Mouse (Mus musculus) heart, embryonic 12.5 days (tissue): ENCODE measurements at regions not wholly inside any gene's neighbourhood (a gene's known extent, or its start where the extent isn't known, plus 50 kb on each side); places are given as distances from the start of the nearest gene placed in this dataset.

Experiments
- ATAC-seq: fragments of 200-750 bp; cut with Nextera tagmentation; 2 replicates; pipeline ENCODE4 v1.8.0; 2017; ENCODE audit warnings: moderate TSS enrichment, moderate library complexity; ENCODE audit not compliant: insufficient number of reproducible peaks, low FRiP score
- H3K27ac ChIP-seq: fragments of 300-500 bp; sonication (generic); 2 replicates; pipeline ENCODE4 v1.5.1; 2016; ENCODE audit warnings: mild to moderate bottlenecking, moderate library complexity; ENCODE audit not compliant: poor library complexity, severe bottlenecking
- H3K27me3 ChIP-seq: fragments of 300-500 bp; sonication (generic); replicated peaks from 2 replicates; pipeline ENCODE4 v1.6.1; 2016; ENCODE audit warnings: mild to moderate bottlenecking, moderate library complexity
- H3K36me3 ChIP-seq: fragments of 300-500 bp; sonication (generic); 2 replicates; pipeline ENCODE4 v1.6.1; 2016; ENCODE audit warnings: mild to moderate bottlenecking, moderate library complexity
- H3K4me1 ChIP-seq: fragments of 300-500 bp; sonication (generic); replicated peaks from 2 replicates; pipeline ENCODE4 v1.6.1; 2016; ENCODE audit warnings: mild to moderate bottlenecking
- H3K4me2 ChIP-seq: fragments of 300-500 bp; sonication (generic); 2 replicates; pipeline ENCODE4 v1.6.1; 2016; ENCODE audit warnings: mild to moderate bottlenecking, moderate library complexity
- H3K4me3 ChIP-seq: fragments of 300-500 bp; sonication (generic); 2 replicates; pipeline ENCODE4 v1.5.1; 2016; ENCODE audit warnings: mild to moderate bottlenecking
- H3K9ac ChIP-seq: fragments of 300-500 bp; sonication (generic); 2 replicates; pipeline ENCODE4 v1.6.1; 2016; ENCODE audit warnings: mild to moderate bottlenecking, moderate library complexity
- H3K9me3 ChIP-seq: fragments of 300-500 bp; sonication (generic); replicated peaks from 2 replicates; pipeline ENCODE4 v1.6.1; 2016; ENCODE audit warnings: mild to moderate bottlenecking, moderate library complexity
- WGBS: fragments of 180-500 bp; shearing (Covaris S2); methylation state at CpG from one replicate; pipeline ENCODE4 v1.1.7; 2016; 5-methylcytosine and 5-hydroxymethylcytosine counted together

DNA sequence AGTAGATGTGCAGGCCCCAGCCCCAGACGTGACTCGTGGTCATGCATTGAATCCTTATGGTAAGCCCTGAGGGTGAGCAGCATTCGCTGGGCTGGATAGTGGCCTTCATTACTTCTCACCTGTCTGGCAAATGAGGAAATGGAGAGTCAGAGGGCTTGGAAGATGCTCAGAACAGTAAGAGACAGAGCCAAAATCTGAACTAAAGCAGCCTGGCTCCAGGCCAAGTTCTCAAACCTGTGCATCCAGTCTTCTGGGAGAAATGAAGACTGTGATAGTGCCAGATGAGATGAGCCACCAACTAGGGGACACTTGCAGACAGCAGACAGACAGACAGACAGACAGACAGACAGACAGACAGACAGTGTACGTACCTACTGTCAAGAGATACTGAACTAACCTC lies 137.1 kb downstream of the Wscd1 start:
- no peak overlapping the region for H3K4me2 ChIP-seq
- no peak overlapping the region for H3K27ac ChIP-seq
- H3K4me3 ChIP-seq: no peak overlapping the region
- no peaks in the 10 kb centered on the region for H3K27me3 ChIP-seq
- no peaks in the 10 kb centered on the region for H3K36me3 ChIP-seq
- ATAC-seq: no peak
- H3K9ac ChIP-seq: no peak overlapping the region
- 74% methylated on average over 4 of the region's 4 CpGs for WGBS
- H3K9me3 ChIP-seq: no peaks in the 10 kb centered on the region
- no peaks in the 10 kb centered on the region for H3K4me1 ChIP-seq

DNA sequence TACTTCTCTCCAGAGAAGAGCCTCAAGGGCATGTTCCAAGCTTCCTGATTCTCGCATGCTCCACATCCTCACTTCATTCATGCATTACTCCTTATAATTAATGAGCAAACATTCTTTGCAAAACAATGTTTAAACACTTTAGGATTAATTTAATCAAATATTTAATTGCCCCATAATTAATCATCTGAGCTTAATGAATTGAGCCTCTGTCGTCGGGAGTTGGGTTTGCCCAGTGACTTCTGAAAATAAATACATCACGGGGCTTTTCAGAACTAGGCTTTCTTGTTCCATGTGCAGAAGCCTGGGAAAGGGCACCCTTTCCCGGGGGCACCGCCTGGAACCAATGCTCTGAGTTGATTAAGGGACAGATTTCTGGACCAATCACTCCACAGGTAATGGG lies 135.1 kb downstream of the Wscd1 start:
- ATAC-seq: no peak
- Histone ChIP-seq H3K9me3 (no peaks in the 10 kb centered on the region), H3K4me1 (no peaks in the 10 kb centered on the region), H3K4me2 (no peak overlapping the region), H3K27ac (no peak overlapping the region), H3K4me3 (no peak overlapping the region), H3K36me3 (no peaks in the 10 kb centered on the region), H3K9ac (no peak overlapping the region), H3K27me3 (no peaks in the 10 kb centered on the region)
- 72% methylated on average over 6 of the region's 6 CpGs for WGBS

DNA sequence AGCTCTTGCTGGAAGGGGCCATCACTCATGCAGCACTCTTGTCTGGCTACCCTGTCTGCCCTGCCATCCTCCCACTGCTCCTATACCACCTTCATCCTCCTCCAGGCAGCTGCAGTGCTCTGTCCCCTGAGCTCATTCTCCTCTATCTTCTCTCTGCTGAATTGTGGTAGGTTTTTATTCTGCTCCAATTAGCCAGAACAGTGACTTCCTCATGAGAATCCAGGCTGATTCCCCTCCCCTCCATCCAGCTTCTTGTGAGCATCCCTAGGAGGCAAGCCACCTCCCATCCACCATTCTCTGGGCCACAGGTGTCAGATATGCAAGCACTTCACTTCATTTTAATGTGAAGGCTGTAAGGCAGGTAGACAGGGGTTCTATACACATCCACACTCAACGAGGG lies 132.1 kb downstream of the Wscd1 start:
- H3K4me1 ChIP-seq: no peaks in the 10 kb centered on the region
- no peak overlapping the region for H3K4me3 ChIP-seq
- no peak overlapping the region for H3K4me2 ChIP-seq
- H3K27ac ChIP-seq: no peak overlapping the region
- no peaks in the 10 kb centered on the region for H3K36me3 ChIP-seq
- H3K9ac ChIP-seq: no peak overlapping the region
- ATAC-seq: no peak
- no peaks in the 10 kb centered on the region for H3K27me3 ChIP-seq
- no peaks in the 10 kb centered on the region for H3K9me3 ChIP-seq
- 64% methylated on average over 1 of the region's 1 CpGs for WGBS

DNA sequence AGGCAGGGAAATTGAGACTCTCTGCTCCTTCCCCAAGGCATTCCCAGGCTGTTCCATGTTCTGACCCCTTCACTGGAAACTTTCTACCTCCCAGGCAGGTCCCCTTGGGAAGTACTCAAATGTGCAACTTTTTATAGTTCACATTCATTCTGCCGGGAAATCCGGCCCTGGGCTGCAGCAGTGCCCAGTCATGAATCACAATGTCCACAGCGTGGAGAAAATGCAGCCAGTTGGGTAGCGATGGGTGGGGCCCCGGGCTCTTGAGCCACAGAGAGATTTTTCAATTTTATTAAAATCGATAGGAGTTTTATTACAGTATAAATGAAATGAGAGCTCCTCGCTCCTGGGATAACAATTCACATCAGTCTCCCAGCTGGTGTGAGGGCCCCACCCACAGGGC lies 121.6 kb downstream of the Wscd1 start:
- no peaks in the 10 kb centered on the region for H3K36me3 ChIP-seq
- H3K4me3 ChIP-seq: no peak overlapping the region
- H3K4me1 ChIP-seq: no peaks in the 10 kb centered on the region
- WGBS: 74% methylated on average over 7 of the region's 7 CpGs
- 0 out of 2 replicates have a peak, but pooled peaks cover 2% of the 10 kb centered on the region for H3K9me3 ChIP-seq
- ATAC-seq: no peak
- no peak overlapping the region for H3K4me2 ChIP-seq
- H3K27me3 ChIP-seq: no peaks in the 10 kb centered on the region
- no peak overlapping the region for H3K27ac ChIP-seq
- no peak overlapping the region for H3K9ac ChIP-seq

DNA sequence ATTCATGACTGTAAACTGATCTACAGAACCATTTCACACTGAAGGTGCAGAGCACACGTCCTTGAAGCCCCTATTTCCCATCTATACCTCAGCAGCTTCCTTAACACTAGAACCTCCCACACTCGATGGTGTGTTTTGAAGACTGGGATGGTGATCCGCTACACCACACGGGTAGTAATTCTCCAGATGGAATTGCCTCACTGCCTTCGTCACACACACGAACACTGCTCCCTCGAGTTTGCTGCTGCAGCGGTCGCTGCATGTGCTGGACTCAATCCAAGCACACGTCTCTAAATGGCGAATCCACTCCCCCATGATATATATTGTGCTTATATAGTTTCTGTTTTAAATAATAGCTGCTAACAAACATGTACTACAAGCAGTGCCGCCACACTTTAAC lies 117.0 kb downstream of the Wscd1 start:
- no peaks in the 10 kb centered on the region for H3K9me3 ChIP-seq
- ATAC-seq: no peak
- 80% methylated on average over 12 of the region's 12 CpGs for WGBS
- no peaks in the 10 kb centered on the region for H3K27me3 ChIP-seq
- no peak overlapping the region for H3K4me3 ChIP-seq
- no peak overlapping the region for H3K27ac ChIP-seq
- no peaks in the 10 kb centered on the region for H3K36me3 ChIP-seq
- no peaks in the 10 kb centered on the region for H3K4me1 ChIP-seq
- H3K9ac ChIP-seq: no peak overlapping the region
- no peak overlapping the region for H3K4me2 ChIP-seq

DNA sequence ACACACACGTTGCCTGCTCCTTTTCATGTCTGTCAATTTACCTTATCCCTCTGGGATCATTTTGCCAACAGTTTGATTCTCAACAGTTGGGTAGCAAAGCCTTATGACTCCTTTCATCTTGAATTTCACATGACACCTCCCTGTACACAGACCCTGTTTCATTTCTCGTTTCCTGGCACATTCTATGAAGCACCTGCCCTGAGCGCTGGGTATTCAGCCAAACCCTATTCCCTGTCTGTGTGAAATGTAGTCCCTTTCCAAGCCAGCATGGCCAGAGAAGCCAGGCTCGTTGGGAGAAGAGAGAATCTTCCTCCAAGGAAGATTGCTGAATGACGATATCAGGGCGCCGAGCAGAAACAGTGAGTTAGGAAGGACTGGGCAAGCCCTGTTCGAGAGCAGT lies 108.2 kb downstream of the Wscd1 start:
- H3K36me3 ChIP-seq: no peaks in the 10 kb centered on the region
- H3K9ac ChIP-seq: no peak overlapping the region
- no peak overlapping the region for H3K27ac ChIP-seq
- H3K4me3 ChIP-seq: no peak overlapping the region
- WGBS: 72% methylated on average over 8 of the region's 8 CpGs
- H3K4me1 ChIP-seq: no peaks in the 10 kb centered on the region
- H3K27me3 ChIP-seq: no peaks in the 10 kb centered on the region
- ATAC-seq: no peak
- H3K4me2 ChIP-seq: no peak overlapping the region
- H3K9me3 ChIP-seq: no peaks in the 10 kb centered on the region

DNA sequence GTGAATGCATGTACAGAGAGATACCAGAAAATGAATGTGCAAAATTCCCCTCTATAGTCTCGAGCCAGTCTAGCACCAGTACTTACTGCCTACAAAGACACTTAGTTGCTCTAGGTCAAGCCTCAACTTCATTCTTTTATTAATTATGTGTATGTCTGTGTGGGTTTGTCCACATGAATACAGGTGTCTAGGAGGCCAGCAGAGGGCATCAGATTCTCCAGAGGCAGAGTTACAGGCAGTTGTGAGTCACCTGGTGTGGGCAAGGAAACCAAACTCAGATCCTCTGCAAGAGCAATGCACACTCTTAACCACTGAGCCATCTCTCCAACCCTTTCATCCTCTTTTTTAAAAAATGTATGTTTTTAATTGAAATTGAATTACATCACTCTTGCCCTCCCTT lies 105.8 kb downstream of the Wscd1 start:
- Histone ChIP-seq H3K9me3 (no peaks in the 10 kb centered on the region), H3K4me3 (no peak overlapping the region), H3K9ac (no peak overlapping the region), H3K36me3 (no peaks in the 10 kb centered on the region), H3K27ac (no peak overlapping the region), H3K4me2 (no peak overlapping the region), H3K27me3 (no peaks in the 10 kb centered on the region), H3K4me1 (no peaks in the 10 kb centered on the region)
- no peak for ATAC-seq
- WGBS: 57% methylated on average over 1 of the region's 1 CpGs

DNA sequence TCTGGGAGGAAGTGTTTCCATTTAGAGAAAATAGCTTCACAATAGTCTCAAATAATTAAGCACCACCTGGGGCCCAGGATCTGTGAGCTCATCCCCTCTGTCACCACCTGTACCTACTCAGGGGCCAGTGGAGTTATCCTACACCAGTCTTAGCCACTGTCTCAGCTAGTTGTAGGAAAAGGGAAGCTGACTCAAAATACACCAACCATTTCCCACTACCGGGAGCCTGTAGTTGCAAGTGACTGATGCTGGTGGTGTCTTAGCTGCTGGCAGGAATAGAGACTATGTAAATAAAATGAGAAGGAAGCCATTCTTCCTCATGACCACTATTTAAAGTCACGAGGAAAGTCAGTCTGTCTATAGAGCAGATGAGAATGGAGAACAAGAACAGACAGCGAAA lies 105.3 kb downstream of the Wscd1 start:
- no peak for ATAC-seq
- H3K9me3 ChIP-seq: no peaks in the 10 kb centered on the region
- H3K4me1 ChIP-seq: no peaks in the 10 kb centered on the region
- no peak overlapping the region for H3K4me2 ChIP-seq
- no peaks in the 10 kb centered on the region for H3K27me3 ChIP-seq
- H3K27ac ChIP-seq: no peak overlapping the region
- H3K4me3 ChIP-seq: no peak overlapping the region
- 77% methylated on average over 3 of the region's 3 CpGs for WGBS
- H3K9ac ChIP-seq: no peak overlapping the region
- H3K36me3 ChIP-seq: no peaks in the 10 kb centered on the region

DNA sequence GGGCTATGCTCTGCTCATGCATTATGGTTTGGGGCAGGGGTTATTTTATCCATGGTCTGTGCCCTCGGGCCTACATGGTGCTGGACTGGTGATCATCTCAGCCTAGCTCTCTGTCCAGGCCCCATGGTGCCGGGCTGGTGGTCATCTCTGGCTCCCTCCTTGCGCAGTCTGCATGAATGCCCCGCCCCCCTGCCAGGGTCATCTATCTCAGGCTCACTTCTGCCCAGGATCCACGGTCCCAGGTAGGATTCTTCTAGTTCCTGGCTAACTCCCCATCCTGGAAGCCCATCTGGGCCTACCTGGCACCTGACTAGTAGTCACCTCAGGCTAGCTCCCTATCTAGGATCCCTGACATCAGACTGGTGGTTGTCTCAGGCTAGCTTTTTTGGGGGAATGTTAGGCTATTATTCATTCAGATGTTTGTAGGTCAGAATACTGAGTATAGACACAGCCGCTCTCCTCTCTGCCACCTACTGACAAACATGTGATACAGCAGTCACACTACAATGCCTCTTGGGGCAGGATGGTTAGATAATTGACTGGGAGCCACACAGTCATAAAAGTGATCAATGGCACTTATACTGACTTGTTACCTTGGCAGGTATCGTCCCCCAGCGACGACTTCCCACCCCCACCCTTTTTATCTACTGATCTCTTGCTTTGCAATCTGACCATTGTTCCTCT lies 98.1 kb downstream of the Wscd1 start:
- no peaks in the 10 kb centered on the region for H3K36me3 ChIP-seq
- H3K4me2 ChIP-seq: no peak overlapping the region
- 60% methylated on average over 9 of the region's 9 CpGs for WGBS
- no peak overlapping the region for H3K9ac ChIP-seq
- no peaks in the 10 kb centered on the region for H3K27me3 ChIP-seq
- H3K27ac ChIP-seq: no peak overlapping the region
- peak; percentile 25; the same call in 1 of the 2 replicates for ATAC-seq
- no peaks in the 10 kb centered on the region for H3K4me1 ChIP-seq
- H3K9me3 ChIP-seq: no peaks in the 10 kb centered on the region
- no peak overlapping the region for H3K4me3 ChIP-seq

DNA sequence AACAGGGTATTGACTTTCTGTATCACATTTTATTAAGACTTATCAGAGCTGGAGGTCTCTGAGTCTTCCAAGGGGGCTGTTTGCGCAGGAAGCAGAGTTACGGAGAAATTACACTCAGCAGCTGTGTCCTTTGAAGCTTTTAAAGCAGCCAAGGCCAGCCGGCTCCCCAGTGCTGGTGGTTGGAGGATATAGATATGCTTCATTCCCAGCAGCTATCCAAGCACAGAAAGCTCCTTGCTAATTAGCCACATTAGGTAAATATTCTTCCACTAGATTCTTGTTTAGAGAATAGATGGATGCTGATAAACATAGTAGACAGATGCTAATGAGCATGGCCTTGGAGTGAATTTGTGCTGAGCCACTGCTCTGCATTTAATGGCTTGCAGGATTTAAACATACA lies 96.8 kb downstream of the Wscd1 start:
- no peak overlapping the region for H3K9ac ChIP-seq
- H3K4me2 ChIP-seq: no peak overlapping the region
- no peak overlapping the region for H3K27ac ChIP-seq
- no peaks in the 10 kb centered on the region for H3K36me3 ChIP-seq
- 70% methylated on average over 3 of the region's 3 CpGs for WGBS
- H3K9me3 ChIP-seq: no peaks in the 10 kb centered on the region
- H3K4me3 ChIP-seq: no peak overlapping the region
- no peaks in the 10 kb centered on the region for H3K4me1 ChIP-seq
- ATAC-seq: no peak
- no peaks in the 10 kb centered on the region for H3K27me3 ChIP-seq

DNA sequence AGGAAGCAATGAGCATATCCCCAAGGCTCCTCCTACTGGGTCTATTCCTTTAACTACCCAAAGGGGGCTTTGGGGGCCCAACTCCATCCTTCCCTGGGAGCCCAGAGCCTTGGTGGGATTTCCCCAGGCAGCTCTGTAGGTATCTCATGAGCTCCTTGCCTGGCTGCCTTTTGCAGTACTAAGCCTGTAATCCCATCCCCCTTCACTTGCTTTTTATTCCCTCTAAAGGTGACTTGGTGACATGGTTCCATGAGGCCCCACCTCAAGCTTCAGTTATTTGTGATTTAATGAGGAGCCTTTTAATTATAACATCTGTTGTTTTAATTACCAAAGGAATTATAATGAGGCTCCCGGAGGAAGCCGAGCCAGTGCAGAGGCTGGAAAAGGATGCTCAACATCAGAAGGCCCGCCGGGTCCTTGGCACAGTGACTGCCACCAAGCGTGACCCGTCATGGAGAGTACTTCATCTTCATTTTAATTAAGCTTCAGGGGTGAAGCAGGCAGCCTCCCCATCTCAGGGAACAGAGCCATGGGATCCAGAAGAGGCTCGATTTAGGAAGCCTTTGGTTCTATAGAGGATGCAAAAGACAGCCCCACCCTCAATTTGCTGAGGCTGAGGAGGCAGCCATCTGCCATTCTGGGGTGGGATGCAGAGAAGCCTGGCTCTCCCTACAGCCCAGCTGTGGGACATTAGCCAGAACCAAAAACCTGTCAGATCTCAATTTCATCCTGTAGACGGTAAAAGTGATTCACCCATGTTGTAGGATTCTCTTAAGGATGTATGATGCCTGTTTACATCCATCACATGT lies 91.1 kb downstream of the Wscd1 start:
- H3K9ac ChIP-seq: no peak overlapping the region
- no peaks in the 10 kb centered on the region for H3K4me1 ChIP-seq
- H3K36me3 ChIP-seq: no peaks in the 10 kb centered on the region
- no peak overlapping the region for H3K27ac ChIP-seq
- H3K4me2 ChIP-seq: no peak overlapping the region
- no peak overlapping the region for H3K4me3 ChIP-seq
- no peaks in the 10 kb centered on the region for H3K9me3 ChIP-seq
- H3K27me3 ChIP-seq: no peaks in the 10 kb centered on the region
- ATAC-seq: no peak
- 76% methylated on average over 8 of the region's 8 CpGs for WGBS
